Mouse (Mus musculus) cerebellum, adult (tissue): ENCODE measurements at regions not wholly inside any gene's neighbourhood (a gene's known extent, or its start where the extent isn't known, plus 50 kb on each side); places are given as distances from the start of the nearest gene placed in this dataset.

Experiments
- ATAC-seq: cut with Nextera tagmentation; 2 replicates; pipeline ENCODE4 v1.9.2; 2017; ENCODE audit warnings: mild to moderate bottlenecking, moderate library complexity, mixed read lengths; ENCODE audit not compliant: insufficient number of reproducible peaks, low FRiP score, low TSS enrichment

DNA sequence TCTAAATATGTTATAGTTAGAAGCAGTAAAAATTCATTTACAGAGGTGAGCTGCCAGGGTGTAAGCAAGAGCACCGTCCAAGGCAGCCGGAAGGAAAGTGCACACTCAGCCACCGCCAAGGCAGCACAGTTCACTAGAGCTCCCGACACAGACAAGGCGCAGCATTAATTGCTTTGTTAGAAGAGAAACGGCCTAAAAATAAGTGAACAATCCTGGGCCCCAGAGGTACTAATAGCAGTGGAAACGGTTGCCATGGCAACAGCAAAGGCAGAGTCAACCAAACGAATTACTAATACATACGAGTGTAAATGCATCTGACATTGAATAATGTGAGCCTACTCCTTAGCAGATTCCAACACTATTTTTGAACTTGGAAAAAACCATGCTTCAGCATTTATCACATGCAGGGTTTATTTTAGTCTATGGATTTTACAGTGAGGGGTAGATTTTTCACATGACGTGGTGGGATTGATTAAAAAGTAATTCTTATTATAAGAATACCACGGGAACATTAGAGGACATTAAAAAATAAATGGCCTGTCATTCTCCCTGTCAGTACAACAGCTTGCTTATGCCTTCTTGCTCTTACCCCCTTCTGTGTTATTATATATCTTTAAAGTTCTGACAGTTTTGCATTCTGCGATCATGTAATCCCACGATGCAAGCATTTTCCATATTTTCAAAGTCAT is 62.5 kb downstream of the Cavin4 start:
- no peak for ATAC-seq

DNA sequence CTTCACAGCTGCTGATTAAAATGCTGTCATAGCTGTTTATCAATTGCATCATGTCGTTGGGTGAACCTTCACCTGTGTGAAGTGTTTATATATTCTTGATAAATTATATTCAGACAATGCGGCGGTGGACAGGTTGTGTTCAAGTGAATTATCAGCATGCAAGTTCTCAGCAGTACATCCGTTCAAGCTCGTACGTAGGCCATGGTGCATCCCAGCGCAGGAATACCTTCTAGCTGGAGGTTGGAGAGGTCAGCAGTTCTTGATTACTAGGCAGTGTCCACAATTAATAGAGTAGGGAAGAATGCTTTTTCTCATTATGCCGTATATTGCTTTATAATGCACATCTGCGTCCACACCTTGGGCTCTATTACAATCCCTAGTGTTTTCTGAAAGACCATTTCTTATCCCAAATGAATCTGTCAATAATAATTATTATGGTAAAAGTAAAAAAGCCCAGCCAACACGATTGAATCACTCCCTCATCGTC is 63.1 kb downstream of the Cavin4 start:
- ATAC-seq, result no peak

DNA sequence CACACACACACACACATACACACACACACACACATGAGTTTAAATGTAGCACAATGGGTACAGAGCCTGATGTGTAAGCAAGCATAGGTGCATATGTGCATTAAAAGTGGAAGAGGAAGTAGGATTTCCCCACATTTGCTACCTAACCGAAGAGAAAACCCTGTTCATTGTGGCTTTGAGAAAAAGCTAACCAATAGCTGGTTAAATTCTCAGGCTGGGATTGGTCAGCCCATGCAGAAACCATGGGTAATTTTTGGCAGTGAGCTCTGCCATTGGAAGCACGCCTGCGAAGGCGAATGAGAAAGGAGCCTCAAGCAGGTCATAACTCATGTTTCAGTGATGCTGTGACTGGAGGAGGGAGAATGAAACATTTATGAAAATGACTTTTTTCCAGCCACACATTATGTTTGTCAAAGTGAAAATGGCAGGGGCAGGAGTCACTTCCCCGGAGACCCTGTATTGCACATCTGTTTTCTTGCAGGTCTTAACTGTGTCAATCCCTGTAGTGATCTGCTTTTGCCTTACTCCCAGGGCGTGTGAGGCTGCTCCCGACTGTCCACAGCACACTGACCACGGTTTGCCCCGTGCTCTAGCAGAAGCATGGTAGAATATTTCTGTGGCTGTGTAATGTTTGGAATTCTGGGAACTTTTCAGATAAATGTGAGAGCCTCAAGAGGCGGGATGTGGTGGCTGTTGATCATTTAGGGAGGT is 71.7 kb downstream of the Cavin4 start:
- ATAC-seq, result no peak

DNA sequence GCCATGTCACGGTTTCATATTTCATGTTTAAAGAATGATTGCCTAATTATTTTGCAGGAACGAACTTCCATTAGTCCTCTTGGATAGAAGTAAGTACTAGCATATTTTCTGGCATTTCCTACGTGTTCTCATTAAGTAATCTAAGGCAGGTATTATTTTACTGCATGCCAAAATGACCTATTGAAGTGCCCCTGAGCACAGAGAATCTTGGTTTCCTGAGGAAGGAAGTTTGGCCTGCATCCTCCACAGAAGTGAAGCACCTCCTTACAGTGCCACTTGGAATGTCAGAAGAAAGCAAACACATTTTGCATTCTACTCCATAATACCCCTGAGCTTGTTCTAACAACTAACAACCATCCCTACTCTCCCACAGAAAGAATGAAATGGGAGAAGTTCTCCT is 82.9 kb downstream of the Cavin4 start:
- ATAC-seq, result no peak

DNA sequence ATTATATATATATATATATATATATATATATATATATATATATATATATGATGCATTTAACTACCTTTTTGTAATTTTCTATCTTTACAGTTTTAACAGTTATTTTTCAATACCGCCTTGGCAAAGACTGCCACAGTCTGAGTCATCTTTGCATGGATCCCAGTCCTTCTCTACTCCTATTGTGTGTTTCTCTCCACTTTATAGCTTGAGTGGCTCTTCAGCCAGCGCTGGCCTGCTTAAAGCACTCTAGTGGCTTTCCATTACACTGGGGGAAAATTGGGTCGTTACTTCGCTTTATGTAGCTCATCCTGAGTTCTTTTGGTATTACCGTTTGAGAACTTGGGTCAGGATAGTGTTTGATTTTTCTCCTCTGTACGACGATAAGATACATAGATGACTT is 86.3 kb downstream of the Cavin4 start:
- no peak for ATAC-seq

DNA sequence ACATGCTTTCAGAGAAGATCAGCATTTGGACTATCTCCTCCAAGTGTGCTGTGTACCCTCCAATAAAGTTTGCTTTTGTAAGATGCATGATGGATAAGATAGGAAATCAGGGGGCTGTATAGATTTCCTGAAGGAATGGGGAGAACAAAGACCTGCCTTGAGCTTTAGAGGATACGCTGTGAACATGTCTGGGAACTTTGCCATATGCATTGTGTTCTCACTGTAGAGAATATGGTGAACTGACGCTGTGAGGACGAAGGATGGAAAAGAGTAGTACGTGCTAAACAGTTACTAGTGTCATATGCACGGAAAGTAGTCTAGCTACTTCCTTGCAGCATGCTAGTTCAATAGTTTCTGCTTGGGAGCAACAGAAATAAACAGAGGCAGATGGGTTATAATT is 86.8 kb downstream of the Cavin4 start:
- no peak for ATAC-seq

DNA sequence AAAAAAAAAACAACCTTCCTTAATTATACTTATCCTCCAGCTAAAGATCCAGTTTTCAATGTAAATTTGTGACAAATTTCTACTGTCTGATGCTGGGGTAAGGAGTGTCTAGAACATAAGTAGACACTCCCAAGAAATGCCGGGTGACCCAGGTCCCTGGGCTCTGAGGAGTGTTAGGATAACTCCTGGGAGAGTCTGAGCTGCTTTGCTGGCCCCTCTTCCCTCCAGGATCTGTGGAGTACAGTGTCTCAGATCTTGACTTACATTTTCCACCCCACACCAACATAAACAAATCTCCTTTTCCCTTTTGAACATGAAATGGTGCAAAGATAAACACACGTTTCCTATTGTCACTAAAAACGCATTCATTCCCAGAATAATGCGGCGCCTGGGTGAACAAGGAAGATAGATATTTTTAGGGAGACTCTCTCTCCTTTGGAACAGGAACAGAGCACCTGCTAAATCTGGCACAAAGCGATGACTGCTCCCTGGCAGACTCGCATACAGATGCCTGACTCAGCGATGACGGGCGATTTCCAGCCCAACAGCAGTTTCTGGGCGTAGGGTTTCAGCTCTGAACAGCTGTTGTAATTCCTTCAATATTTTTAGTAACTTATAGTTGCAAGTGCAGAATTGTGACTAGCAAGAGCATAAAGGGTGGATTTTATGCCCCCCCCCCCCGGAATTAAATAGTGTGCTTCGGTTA is 91.3 kb downstream of the Cavin4 start:
- ATAC-seq, result peak; percentile 56

DNA sequence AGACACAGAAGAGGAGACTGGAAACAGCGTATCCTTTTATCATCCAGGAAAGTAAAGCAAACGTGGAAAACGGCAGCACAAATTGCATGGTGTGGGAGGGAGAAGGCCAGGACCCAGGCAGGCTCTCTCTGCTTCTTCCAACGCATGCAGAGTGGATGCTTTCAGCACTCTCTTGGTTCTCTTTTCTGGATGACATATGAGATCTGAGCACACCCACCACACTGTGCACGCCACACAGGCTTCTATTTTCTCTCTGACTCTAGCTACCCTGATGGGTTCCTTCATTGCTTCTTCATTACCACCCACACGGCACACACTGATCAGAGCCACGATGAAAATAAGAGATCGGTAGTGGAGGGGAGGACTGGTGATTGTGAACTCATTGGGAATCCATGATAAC is 97.3 kb downstream of the Cavin4 start:
- ATAC-seq, result no peak

DNA sequence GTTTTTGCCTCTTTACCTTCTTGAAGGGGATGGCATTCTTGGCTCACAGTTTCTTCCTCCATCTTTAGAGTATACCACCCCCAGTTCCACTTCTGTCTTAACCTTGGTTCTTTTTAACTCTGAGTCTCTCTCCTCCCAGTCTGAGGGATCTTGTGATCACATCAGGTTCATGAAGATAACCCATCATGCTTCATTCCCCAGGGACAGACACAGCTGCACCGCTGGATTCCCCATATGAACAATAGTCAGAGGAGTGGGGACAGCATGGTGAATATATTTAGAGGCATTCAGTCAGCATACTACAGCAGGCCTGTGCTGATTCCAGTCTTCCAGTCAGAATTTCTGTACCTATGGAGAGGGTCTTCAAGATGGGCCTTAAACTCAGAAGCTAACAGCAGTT is 103.1 kb downstream of the Cavin4 start:
- ATAC-seq, result no peak

DNA sequence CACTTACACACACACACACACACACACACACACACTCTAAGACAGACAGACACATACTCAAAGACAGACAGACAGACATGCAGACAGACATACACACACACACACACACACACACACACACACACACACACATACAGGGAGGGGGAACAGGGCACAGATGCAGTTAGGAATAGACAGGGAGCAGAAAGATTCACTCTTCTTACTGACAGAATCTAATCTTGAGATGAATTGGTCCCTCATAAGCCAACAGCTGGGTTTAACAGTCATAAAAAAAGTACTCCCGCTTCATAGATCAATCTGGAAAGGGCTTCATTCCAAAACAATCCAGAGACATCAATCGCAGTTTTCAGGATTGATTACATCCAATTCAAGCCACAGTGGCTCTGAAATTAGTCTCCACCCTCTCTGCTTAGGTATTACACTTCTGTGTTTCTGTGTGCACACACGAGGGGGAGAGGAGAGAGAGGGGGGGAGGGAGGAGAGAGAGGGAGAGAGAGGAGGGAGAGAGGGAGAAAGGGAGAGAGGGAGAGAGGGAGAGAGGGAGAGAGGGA is 107.2 kb downstream of the Cavin4 start:
- no peak for ATAC-seq

DNA sequence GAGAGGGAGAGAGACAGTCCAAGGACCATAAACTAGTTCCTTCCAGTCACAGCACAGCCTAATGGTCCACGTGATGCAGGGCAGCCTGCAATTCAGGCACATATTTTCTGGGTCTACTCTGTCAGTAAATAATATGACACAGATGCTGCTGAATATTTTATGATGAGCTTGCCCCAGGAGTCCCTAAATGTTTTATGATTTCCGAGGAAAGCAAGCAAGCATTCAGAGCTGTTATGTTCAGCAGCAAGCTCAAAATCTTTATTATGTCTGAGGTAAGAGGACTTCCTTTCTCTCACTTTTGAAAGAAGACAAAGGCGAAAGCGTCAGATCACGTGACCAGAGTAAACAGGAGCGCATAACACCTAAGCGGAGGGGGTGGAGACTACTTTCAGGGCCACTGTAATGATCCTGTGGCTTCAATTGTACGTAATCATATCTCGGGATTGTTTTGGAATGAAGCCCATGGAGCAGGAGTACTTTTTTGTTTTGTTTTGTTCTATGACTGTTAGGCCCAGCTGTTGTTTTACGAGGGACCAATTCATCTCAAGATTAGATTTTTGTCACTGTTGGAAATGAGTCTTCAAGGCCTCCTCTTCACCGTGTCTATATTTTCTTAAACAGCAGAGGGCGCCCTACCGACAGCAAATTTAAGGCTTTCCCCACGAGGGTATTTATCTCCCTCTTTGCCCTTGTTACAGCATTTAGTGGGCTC is 107.8 kb downstream of the Cavin4 start:
- ATAC-seq, result no peak

DNA sequence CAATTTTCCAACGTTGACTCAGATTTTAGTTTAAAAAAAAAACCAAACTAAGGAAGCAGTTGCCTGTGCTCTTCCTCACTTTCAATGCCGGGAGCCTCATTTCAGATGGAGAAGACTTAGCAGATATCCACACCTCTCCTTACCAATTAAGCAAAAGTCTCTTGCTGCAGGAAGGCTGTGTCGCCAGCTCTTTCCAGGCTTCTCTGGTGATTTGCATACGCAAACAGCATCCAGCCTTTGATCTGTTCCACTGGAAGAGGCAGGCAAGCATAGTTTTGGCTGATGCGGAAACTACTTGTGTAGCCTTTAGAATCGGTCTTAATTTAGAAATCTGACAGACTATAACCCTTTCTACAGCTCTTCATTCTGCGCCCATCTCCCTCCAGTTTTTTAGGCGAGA is 108.5 kb downstream of the Cavin4 start:
- no peak for ATAC-seq

DNA sequence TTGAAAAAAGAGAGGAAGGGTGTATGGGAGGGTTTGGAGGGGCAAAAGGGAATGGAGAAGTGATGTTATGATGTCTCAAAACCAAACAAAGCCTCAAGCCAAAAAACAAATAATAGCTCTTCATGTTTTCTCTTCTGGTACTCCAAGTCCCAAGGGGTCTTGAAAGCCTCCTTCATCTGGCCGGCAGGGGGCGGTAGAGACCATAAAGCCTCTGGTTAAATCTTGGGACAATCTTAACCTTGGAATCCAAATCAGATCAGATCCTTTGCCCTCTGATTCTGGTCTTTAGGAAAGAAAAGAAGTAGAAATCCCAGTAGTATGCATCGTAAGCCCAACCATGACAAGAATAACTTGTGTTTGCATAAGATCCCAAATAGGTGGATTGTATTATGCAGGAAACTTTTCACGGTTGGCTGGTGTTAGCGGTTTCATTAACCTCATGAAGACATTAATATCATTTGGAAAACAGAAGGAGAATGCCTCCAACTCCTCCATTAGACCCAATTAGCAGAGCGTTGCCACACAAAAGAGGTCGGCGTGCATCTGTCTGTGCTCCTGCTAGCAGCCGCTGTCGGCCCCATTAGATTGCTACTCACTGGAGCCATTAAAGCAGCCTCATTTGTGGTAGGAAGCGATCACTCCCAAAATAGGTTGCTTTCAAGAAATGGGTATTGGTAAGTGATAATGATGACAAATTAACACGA is 116.0 kb downstream of the Cavin4 start:
- peak; percentile 49; the same call in 1 of the 2 replicates for ATAC-seq

DNA sequence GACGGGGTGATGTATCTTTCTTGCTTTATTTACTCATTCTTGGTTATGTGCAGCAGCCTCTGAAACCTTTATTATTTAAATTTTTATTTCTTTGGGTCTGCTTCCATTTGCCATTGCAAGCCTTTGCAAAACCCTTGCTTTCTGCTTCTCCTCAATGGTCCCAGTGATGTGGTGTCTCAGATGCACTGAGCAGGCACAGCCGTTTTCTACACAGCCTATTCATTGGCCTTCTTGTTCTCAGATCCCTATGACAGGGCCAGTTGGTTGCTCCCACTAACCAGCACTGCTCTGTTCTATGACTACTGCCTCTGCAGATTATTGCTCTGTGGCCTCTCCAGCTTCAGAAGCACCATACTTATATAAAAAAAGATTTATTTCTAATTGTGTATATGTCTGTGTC is 116.6 kb downstream of the Cavin4 start:
- no peak for ATAC-seq

DNA sequence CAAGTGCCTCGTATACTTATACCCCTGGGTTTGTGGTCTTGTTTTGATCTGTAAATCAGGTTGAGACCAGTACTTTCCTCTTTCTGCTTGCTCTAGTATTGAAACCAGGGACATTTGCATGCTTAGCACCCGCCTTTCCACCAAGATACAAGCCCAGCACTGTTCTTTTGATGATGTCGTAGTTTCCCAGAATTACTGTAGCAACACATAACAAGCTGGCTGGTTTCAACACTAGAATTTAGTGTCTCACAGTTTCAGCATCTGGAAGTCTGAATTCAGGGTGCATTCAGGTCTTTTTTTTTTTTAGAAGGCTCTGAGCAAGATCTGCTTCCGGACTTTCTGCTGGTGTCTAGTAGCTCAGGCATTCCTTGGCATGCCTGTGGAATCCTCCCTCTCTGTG is 117.8 kb downstream of the Cavin4 start:
- ATAC-seq, result no peak

DNA sequence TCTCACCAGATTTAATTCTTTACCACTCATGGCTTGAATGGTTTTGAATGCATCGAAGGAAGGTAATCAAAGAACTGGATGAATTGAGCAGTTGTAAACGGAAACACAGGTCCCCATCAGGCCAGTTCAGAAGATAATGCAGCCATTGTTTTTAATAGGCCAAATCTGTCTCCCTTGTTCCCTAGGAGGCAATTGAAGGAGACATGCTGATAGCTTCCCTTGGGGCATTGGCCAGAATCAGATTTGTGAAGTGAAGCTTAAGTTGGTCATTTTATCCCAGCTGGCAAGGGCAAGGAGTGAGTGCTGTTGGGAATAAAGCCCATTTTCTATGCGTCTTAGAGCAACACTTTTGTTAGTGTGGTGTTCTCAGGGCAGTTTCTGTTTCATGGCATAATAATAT is 119.4 kb downstream of the Cavin4 start:
- no peak for ATAC-seq

DNA sequence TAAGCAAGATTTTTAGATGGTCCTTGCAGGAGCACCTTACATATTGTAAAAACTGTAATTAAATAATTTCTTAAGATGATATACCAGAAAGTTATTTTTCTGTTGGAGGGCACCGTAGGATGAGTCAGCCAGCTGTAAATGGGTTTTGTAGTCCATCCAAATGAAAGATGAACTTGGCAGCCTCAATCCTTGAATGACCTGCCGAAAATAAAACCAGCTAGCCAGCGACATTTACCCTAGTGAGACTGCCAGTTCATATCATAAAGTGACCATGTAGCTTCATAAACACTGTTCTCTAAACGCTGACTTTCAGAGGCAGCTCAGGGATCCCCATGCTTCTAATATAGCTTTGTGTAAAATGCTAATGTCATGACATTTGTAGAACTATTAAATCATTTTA is 127.8 kb downstream of the Cavin4 start:
- ATAC-seq, result no peak

DNA sequence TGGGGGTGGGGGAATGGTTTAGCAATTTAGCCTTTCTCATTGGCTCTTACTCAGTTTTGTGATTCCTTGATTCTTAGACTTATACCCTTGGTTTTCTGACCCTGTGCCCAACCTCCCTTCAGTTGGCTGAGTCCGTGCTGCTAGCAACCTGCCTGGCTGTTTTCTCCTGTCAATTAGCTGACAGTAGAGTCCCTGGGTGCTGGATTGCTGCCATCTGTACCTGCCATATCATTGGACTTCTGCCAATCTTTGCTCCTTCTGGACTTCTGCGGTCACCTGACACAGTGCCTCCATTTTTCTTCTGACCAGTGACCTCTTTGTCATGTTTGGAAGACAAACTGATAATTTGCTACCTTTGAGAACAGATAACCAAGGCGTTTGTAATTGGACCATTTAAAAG is 140.5 kb downstream of the Cavin4 start:
- no peak for ATAC-seq

DNA sequence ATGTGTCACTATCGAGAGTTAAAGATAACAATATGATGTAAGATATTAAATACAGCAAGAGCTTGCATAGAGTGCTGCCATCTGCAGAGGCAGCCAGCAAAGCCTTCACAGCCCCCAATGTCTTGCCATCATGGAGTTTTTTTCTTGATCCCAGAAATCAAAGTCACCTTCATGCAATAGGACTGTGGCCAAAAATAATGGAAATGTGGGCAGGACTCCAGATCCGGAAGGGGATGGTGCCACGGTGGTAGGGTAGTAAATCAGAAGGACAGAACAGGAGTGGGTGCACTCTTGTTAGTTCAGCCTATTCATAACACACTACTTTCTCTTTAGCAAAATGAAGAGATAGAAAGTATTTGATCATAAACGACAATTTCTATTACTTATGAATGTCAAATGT is 145.3 kb downstream of the Cavin4 start:
- no peak for ATAC-seq

DNA sequence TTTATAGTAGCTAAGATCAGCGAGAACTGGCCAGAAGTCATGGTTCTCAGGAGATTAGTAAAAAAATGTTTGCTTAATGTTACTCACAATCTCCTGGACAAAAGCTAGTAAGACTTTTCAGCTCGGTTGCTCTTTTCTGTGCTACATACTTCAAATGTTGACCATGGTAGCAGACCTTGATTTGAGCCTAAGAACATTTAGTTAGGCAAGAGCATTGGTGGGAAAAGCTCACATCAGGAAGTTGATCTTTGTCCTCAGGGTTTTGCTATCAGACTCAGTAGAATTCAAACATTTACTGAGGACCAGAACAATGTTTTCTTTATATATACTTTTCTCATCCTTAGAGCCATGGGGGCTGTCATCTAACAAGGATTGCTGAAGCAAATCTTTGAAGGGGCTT is 170.4 kb downstream of the Cavin4 start:
- ATAC-seq, result no peak
